Mouse (Mus musculus) MEL (cell line): Measurements from ENCODE around the gene Acat3. TPM values are rescaled to one million over a fixed set of nuclear protein-coding genes. Genes with fewer than 3 reads are reported as not detected.
A peak's percentile ranks its signal among the peaks of the same experiment; 100 is the strongest.

Experiments
- DNase-seq: peaks from one replicate; pipeline ENCODE4 v3.0.0; 2011; ENCODE audit warnings: low read depth, low spot score
- H3K27ac ChIP-seq: 2 replicates; pipeline ENCODE4 v1.5.1; 2012; ENCODE audit warnings: low read depth, mild to moderate bottlenecking, control low read depth, low read length, moderate library complexity; ENCODE audit not compliant: control insufficient read depth
- H3K27me3 ChIP-seq, 2 experiments: fragments of 150-350 bp in 1 of 2; sonication (generic) in 1 of 2; 2 replicates each; pipeline ENCODE4 v1.6.1; 2012; ENCODE audit warnings: low read length in 2 of 2, mild to moderate bottlenecking in 2 of 2, improper control_type of control experiment in 1 of 2, moderate library complexity in 1 of 2; ENCODE audit not compliant: insufficient read depth in 2 of 2, control insufficient read depth in 1 of 2
- H3K36me3 ChIP-seq, 2 experiments: 2 replicates each; pipeline ENCODE4 v1.6.1; 2012 to 2014; ENCODE audit warnings: low read length in 2 of 2, improper control_type of control experiment in 1 of 2, inconsistent platforms in 1 of 2, mild to moderate bottlenecking in 1 of 2; ENCODE audit not compliant: insufficient read depth in 2 of 2, control insufficient read depth in 1 of 2
- H3K4me1 ChIP-seq, 2 experiments: fragments of 150-350 bp in 1 of 2; sonication (generic) in 1 of 2; 2 replicates each; pipeline ENCODE4 v1.6.1; 2012; ENCODE audit warnings: low read length in 2 of 2, improper control_type of control experiment in 1 of 2, mild to moderate bottlenecking in 1 of 2; ENCODE audit not compliant: insufficient read depth in 2 of 2, control insufficient read depth in 1 of 2
- H3K4me3 ChIP-seq, 2 experiments: fragments of 150-350 bp in 1 of 2; sonication (generic) in 1 of 2; 2 replicates each; pipeline ENCODE4 v1.5.1; 2012; ENCODE audit warnings: low read depth in 2 of 2, low read length in 2 of 2, mild to moderate bottlenecking in 2 of 2, moderate library complexity in 2 of 2, control low read depth in 1 of 2, improper control_type of control experiment in 1 of 2; ENCODE audit not compliant: control insufficient read depth in 1 of 2, insufficient read depth in 1 of 2
- H3K79me2 ChIP-seq: 2 replicates; pipeline ENCODE4 v1.6.1; 2012; ENCODE audit warnings: mild to moderate bottlenecking, low read length, moderate library complexity; ENCODE audit not compliant: control insufficient read depth, poor library complexity, insufficient read depth
- H3K9ac ChIP-seq: 2 replicates; pipeline ENCODE4 v1.6.1; 2012; ENCODE audit warnings: low read depth, mild to moderate bottlenecking, control low read depth, low read length, moderate library complexity; ENCODE audit not compliant: control insufficient read depth, poor library complexity, severe bottlenecking
- H3K9me3 ChIP-seq: fragments of 150-350 bp; sonication (generic); replicated peaks from 2 replicates; pipeline ENCODE4 v1.6.1; 2012; ENCODE audit warnings: mild to moderate bottlenecking, low read length, improper control_type of control experiment, moderate library complexity; ENCODE audit not compliant: insufficient read depth
- CHD1 ChIP-seq: IDR thresholded peaks from 2 replicates; pipeline ENCODE4 v1.6.1; 2012; ENCODE audit warnings: low read depth, mild to moderate bottlenecking, inconsistent platforms, low read length, improper control_type of control experiment
- CTCF ChIP-seq, 3 experiments: IDR thresholded peaks in 2 of 3; conservative IDR thresholded peaks in 1 of 3; 2 replicates each; pipeline ENCODE4 v1.5.1; 2011 to 2012; ENCODE audit warnings: low read length in 3 of 3, low read depth in 2 of 3, mild to moderate bottlenecking in 2 of 3, improper control_type of control experiment in 1 of 3, inconsistent platforms in 1 of 3, mixed read lengths in 1 of 3, moderate library complexity in 1 of 3; ENCODE audit not compliant: control insufficient read depth in 1 of 3, insufficient read depth in 1 of 3, poor library complexity in 1 of 3, severe bottlenecking in 1 of 3
- ELF1 ChIP-seq: IDR thresholded peaks from 2 replicates; pipeline ENCODE4 v1.6.1; 2014; ENCODE audit warnings: low read depth, mild to moderate bottlenecking, inconsistent platforms, low read length, improper control_type of control experiment, moderate library complexity
- ETS1 ChIP-seq: IDR thresholded peaks from 2 replicates; pipeline ENCODE4 v1.6.1; 2012; ENCODE audit warnings: low read depth, mild to moderate bottlenecking, inconsistent platforms, low read length, improper control_type of control experiment, moderate library complexity
- GABPA ChIP-seq: IDR thresholded peaks from 2 replicates; pipeline ENCODE4 v1.6.1; 2012; ENCODE audit warnings: low read depth, mild to moderate bottlenecking, inconsistent platforms, low read length, improper control_type of control experiment, moderate library complexity
- GATA1 ChIP-seq: IDR thresholded peaks from 2 replicates; pipeline ENCODE4 v1.6.1; 2011; ENCODE audit warnings: low read depth, low read length, improper control_type of control experiment
- JUND ChIP-seq: IDR thresholded peaks from 2 replicates; pipeline ENCODE4 v1.6.1; 2011; ENCODE audit warnings: low read depth, mild to moderate bottlenecking, improper control_type of control experiment, low read length
- KAT2A ChIP-seq: conservative IDR thresholded peaks from 2 replicates; pipeline ENCODE4 v1.6.1; 2012; ENCODE audit warnings: low read depth, low read length, improper control_type of control experiment, inconsistent platforms
- MAX ChIP-seq: IDR thresholded peaks from 2 replicates; pipeline ENCODE4 v1.6.1; 2011; ENCODE audit warnings: low read length, improper control_type of control experiment
- MAZ ChIP-seq: IDR thresholded peaks from 2 replicates; pipeline ENCODE4 v1.6.1; 2012; ENCODE audit warnings: low read depth, mild to moderate bottlenecking, inconsistent platforms, low read length, improper control_type of control experiment
- MEF2A ChIP-seq: IDR thresholded peaks from 2 replicates; pipeline ENCODE4 v1.6.1; 2014; ENCODE audit warnings: low read depth, mild to moderate bottlenecking, inconsistent platforms, low read length, improper control_type of control experiment; ENCODE audit not compliant: poor library complexity, insufficient replicate concordance, severe bottlenecking; ENCODE audit errors: extremely low read depth
- NELFE ChIP-seq: IDR thresholded peaks from 2 replicates; pipeline ENCODE4 v1.6.1; 2011; ENCODE audit warnings: low read depth, low read length, improper control_type of control experiment
- NRF1 ChIP-seq: IDR thresholded peaks from 2 replicates; pipeline ENCODE4 v1.6.1; 2014; ENCODE audit warnings: low read depth, mild to moderate bottlenecking, inconsistent platforms, low read length, improper control_type of control experiment, moderate library complexity; ENCODE audit not compliant: poor library complexity, insufficient read depth, severe bottlenecking
- POLR2A ChIP-seq, 2 experiments: IDR thresholded peaks; 2 replicates each; pipeline ENCODE4 v1.6.1; 2011 to 2012; ENCODE audit warnings: low read length in 2 of 2, mild to moderate bottlenecking in 2 of 2, control low read depth in 1 of 2, improper control_type of control experiment in 1 of 2, low read depth in 1 of 2, moderate library complexity in 1 of 2; ENCODE audit not compliant: control insufficient read depth in 1 of 2, insufficient read depth in 1 of 2, poor library complexity in 1 of 2
- POLR2AphosphoS2 ChIP-seq: IDR thresholded peaks from 2 replicates; pipeline ENCODE4 v1.6.1; 2011; ENCODE audit warnings: low read length, improper control_type of control experiment
- POLR2AphosphoS5 ChIP-seq: IDR thresholded peaks from 2 replicates; pipeline ENCODE4 v1.6.1; 2012; ENCODE audit warnings: low read depth, borderline replicate concordance, mild to moderate bottlenecking, inconsistent platforms, low read length, moderate library complexity, mixed read lengths
- RAD21 ChIP-seq: IDR thresholded peaks from 2 replicates; pipeline ENCODE4 v1.6.1; 2011; ENCODE audit warnings: mild to moderate bottlenecking, low read depth, low read length, improper control_type of control experiment
- RCOR1 ChIP-seq: IDR thresholded peaks from 2 replicates; pipeline ENCODE4 v1.6.1; 2012; ENCODE audit warnings: low read depth, mild to moderate bottlenecking, inconsistent platforms, low read length, improper control_type of control experiment
- SIN3A ChIP-seq: IDR thresholded peaks from 2 replicates; pipeline ENCODE4 v1.6.1; 2012; ENCODE audit warnings: low read length, improper control_type of control experiment, inconsistent platforms
- SMC3 ChIP-seq: IDR thresholded peaks from 2 replicates; pipeline ENCODE4 v1.6.1; 2011; ENCODE audit warnings: low read depth, low read length, improper control_type of control experiment
- TAL1 ChIP-seq: IDR thresholded peaks from 2 replicates; pipeline ENCODE4 v1.6.1; 2012; ENCODE audit warnings: mild to moderate bottlenecking, inconsistent platforms, low read length, moderate library complexity, mixed read lengths
- TBP ChIP-seq: IDR thresholded peaks from 2 replicates; pipeline ENCODE4 v1.8.0; 2011; ENCODE audit warnings: low read depth, low read length, improper control_type of control experiment
- TCF12 ChIP-seq: IDR thresholded peaks from 2 replicates; pipeline ENCODE4 v1.6.1; 2014; ENCODE audit warnings: low read depth, mild to moderate bottlenecking, inconsistent platforms, low read length, improper control_type of control experiment, moderate library complexity
- UBTF ChIP-seq: IDR thresholded peaks from 2 replicates; pipeline ENCODE4 v1.6.1; 2012; ENCODE audit warnings: low read depth, mild to moderate bottlenecking, inconsistent platforms, low read length, improper control_type of control experiment, moderate library complexity, borderline replicate concordance; ENCODE audit not compliant: insufficient read depth
- USF2 ChIP-seq, 2 experiments: IDR thresholded peaks; 2 replicates each; pipeline ENCODE4 v1.6.1; 2011 to 2012; ENCODE audit warnings: improper control_type of control experiment in 2 of 2, low read length in 2 of 2, borderline replicate concordance in 1 of 2, inconsistent platforms in 1 of 2, low read depth in 1 of 2, mild to moderate bottlenecking in 1 of 2; ENCODE audit not compliant: insufficient read depth in 1 of 2
- ZC3H11A ChIP-seq: IDR thresholded peaks from 2 replicates; pipeline ENCODE4 v1.6.1; 2012; ENCODE audit warnings: low read depth, mild to moderate bottlenecking, inconsistent platforms, low read length, improper control_type of control experiment
- ZKSCAN1 ChIP-seq: IDR thresholded peaks from 2 replicates; pipeline ENCODE4 v1.6.1; 2012; ENCODE audit warnings: low read depth, mild to moderate bottlenecking, inconsistent platforms, low read length, improper control_type of control experiment, moderate library complexity
- ZMIZ1 ChIP-seq: IDR thresholded peaks from 2 replicates; pipeline ENCODE4 v1.6.1; 2012; ENCODE audit warnings: low read depth, mild to moderate bottlenecking, inconsistent platforms, low read length, improper control_type of control experiment, moderate library complexity
- ZNF384 ChIP-seq: IDR thresholded peaks from 2 replicates; pipeline ENCODE4 v1.6.1; 2012; ENCODE audit warnings: low read depth, mild to moderate bottlenecking, inconsistent platforms, low read length, improper control_type of control experiment
- polyA plus RNA-seq, 2 experiments: library from polyadenylated mRNA; stranded (reverse) in 1 of 2; unstranded in 1 of 2; fragments of >175 nt in 1 of 2; fragments of >200 nt in 1 of 2; gene quantifications; 2 replicates each; pipeline versions ENCODE4 v1.2.1 to v1.2.4; 2012; ENCODE audit warnings: low replicate concordance in 2 of 2, low read depth in 1 of 2; ENCODE audit not compliant: insufficient read length in 2 of 2, insufficient read depth in 1 of 2, missing spikeins in 1 of 2
- total RNA-seq: library from RNA; depleted of rRNA; stranded (reverse); fragments of 300-350 nt; gene quantifications from 2 replicates; pipeline ENCODE4 v1.2.3, GENCODE M21; 2012

The Acat3 gene
- total and polyA plus RNA-seq, 3 experiments, result 1.0 to 14.6 TPM; not detected in 1

DNA sequence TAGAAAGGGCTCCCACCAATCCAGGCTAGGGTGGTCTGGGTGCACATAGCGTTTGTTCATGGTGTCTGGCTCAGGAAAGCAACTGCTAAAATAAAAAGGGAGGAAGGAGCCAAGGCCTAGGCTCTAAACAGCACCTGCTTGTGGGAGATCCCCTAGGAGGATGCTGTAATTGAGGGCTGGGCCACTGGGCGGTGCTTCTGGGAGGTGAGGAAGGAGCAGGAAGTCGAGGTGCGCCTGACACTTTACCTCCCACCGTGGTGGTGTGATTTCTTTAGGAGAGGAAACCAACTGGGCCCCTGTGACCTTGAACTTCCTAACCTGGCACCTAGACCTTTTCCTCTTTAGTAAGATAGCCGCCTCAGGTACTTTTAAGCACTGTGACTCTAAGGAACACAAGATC, 53.8 kb downstream of the Acat3 start:
- H3K4me1 ChIP-seq, result no peaks in the 10 kb centered on the region
- TF ChIP-seq ZC3H11A (no peak), RAD21 (no peak), POLR2AphosphoS5 (no peak), CTCF (IDR thresholded peaks at IDR 0.05 in 2 of 3, conservative IDR thresholded peaks at IDR 0.05 in 1 of 3; ENCODE audit: control insufficient read depth in 1 of 3, insufficient read depth in 1 of 3, low read depth in 2 of 3, low read length in 3 of 3, poor library complexity in 1 of 3, severe bottlenecking in 1 of 3) (no peak), ZNF384 (no peak), MEF2A (no peak), UBTF (no peak), TBP (no peak), USF2 (IDR thresholded peaks at IDR 0.05; ENCODE audit: borderline replicate concordance in 1 of 2, insufficient read depth in 1 of 2, low read depth in 1 of 2, low read length in 2 of 2) (no peak), NELFE (no peak), ETS1 (no peak), ELF1 (no peak), GATA1 (no peak), MAX (no peak), RCOR1 (no peak), TCF12 (no peak), TAL1 (no peak), GABPA (no peak), POLR2A (IDR thresholded peaks at IDR 0.05; ENCODE audit: control insufficient read depth in 1 of 2, insufficient read depth in 1 of 2, low read depth in 1 of 2, low read length in 2 of 2, poor library complexity in 1 of 2) (no peak)
- TF ChIP-seq, all 39 proteins: peak for 0
- Histone ChIP-seq H3K27me3 (no peaks in the 10 kb centered on the region), H3K4me3 (no peak overlapping the region), H3K36me3 (no peaks in the 10 kb centered on the region), H3K9ac (no peak overlapping the region), H3K27ac (no peak overlapping the region), H3K9me3 (no peaks in the 10 kb centered on the region), H3K79me2 (no peaks in the 10 kb centered on the region)
- DNase-seq, result no peak

DNA sequence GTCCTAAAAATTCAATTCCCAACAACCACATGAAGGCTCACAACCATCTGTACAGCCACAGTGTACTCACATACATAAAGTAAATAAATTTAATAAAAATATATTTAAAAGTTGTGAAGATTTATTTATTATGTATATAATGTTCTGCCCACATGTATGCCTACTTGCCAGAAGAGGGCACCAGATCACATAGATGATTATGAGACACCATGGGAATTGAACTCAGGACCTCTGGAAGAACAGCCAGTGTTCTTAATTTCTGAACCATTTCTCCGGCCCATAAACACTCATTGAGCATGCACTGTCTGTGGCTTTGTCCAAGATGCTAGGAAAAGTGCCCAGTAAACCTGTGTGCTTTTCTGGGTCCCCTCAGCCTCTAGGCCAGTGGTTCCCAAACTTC, 59.2 kb downstream of the Acat3 start:
- H3K4me3 ChIP-seq, result no peak overlapping the region
- peak; percentile 36 for DNase-seq
- TF ChIP-seq ZC3H11A, result 0 out of 2 replicates have a peak, but pooled peaks have one; percentile 13
- TF ChIP-seq ZMIZ1, result no peak
- TF ChIP-seq KAT2A, result no peak
- TF ChIP-seq NELFE, result no peak
- TF ChIP-seq MAZ, result no peak
- no peak for TF ChIP-seq USF2 (IDR thresholded peaks at IDR 0.05; ENCODE audit: borderline replicate concordance in 1 of 2, insufficient read depth in 1 of 2, low read depth in 1 of 2, low read length in 2 of 2)
- TF ChIP-seq ELF1, result no peak
- no peak for TF ChIP-seq ZKSCAN1
- peak in 2 of 3 experiments; percentile 30 to 48; a peak in 4 of 6 replicates for TF ChIP-seq CTCF (IDR thresholded peaks at IDR 0.05 in 2 of 3, conservative IDR thresholded peaks at IDR 0.05 in 1 of 3; ENCODE audit: control insufficient read depth in 1 of 3, insufficient read depth in 1 of 3, low read depth in 2 of 3, low read length in 3 of 3, poor library complexity in 1 of 3, severe bottlenecking in 1 of 3)
- no peak for TF ChIP-seq NRF1
- no peak for TF ChIP-seq SIN3A
- no peak for TF ChIP-seq POLR2AphosphoS5
- peak; percentile 40 for TF ChIP-seq RAD21
- no peak for TF ChIP-seq JUND
- TF ChIP-seq CHD1, result no peak
- TF ChIP-seq SMC3, result peak; percentile 40
- no peak for TF ChIP-seq POLR2A (IDR thresholded peaks at IDR 0.05; ENCODE audit: control insufficient read depth in 1 of 2, insufficient read depth in 1 of 2, low read depth in 1 of 2, low read length in 2 of 2, poor library complexity in 1 of 2)
- TF ChIP-seq POLR2AphosphoS2, result no peak
- TF ChIP-seq, all 39 proteins: peak for 4
- Histone ChIP-seq H3K9ac (no peak overlapping the region), H3K36me3 (no peaks in the 10 kb centered on the region), H3K79me2 (no peaks in the 10 kb centered on the region), H3K9me3 (no peaks in the 10 kb centered on the region), H3K27ac (no peak overlapping the region), H3K27me3 (no peaks in the 10 kb centered on the region), H3K4me1 (peaks cover 0 to 2% of the 10 kb centered on the region in 2 experiments; a peak in 1 of 4 replicates)
